Mouse (Mus musculus): Measurements from ENCODE around the gene B230104I21Rik. TPM values are rescaled to one million over a fixed set of nuclear protein-coding genes. Genes with fewer than 3 reads are reported as not detected.

Gene B230104I21Rik
- polyA plus RNA-seq, 1 experiment = not detected

DNA sequence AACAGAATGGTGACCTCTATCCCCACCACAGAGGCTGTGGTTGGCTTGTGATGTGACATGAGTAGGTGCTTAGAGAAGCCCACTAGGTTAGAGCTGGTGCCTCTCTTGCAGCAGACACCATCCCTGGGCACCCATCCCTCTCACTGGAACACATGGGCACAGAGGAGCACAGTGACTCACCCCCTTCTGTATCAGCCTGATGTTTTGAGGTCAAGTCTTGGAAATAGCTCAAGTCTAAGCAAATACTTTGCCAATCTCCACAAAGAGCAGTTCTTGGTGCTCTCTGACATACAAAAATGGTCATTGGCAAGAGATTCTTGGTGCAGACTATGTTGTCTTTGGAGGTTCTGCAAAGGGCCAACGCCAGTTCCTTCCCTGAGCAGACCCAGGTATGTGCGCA is 42.9 kb downstream of the B230104I21Rik start:
- no peak overlapping the region for H3K4me2 ChIP-seq (ENCODE audit: low read depth)
- no peaks in the 10 kb centered on the region for H3K36me3 ChIP-seq (ENCODE audit: control insufficient read depth, insufficient read depth)
- no peak overlapping the region for H3ac ChIP-seq (ENCODE audit: control insufficient read depth, insufficient read length)
- no peak overlapping the region for H3K4me3 ChIP-seq
- TF ChIP-seq REST (IDR thresholded peaks at IDR 0.05; ENCODE audit: insufficient read depth, insufficient read length) (no peak), TCF3 (IDR thresholded peaks at IDR 0.05; ENCODE audit: insufficient read length, low read depth) (no peak), MYOD1 (IDR thresholded peaks at IDR 0.05; ENCODE audit: control insufficient read depth in 1 of 3, insufficient read length in 2 of 3, low read depth in 2 of 3) (no peak), MAX (IDR thresholded peaks at IDR 0.05; ENCODE audit: low read depth) (no peak), POLR2A (IDR thresholded peaks at IDR 0.05; ENCODE audit: insufficient read length, low read depth) (no peak), USF1 (IDR thresholded peaks at IDR 0.05; ENCODE audit: low read depth) (no peak), MYOG (IDR thresholded peaks at IDR 0.05; ENCODE audit: control insufficient read depth in 1 of 3, insufficient read depth in 1 of 3, insufficient read length in 2 of 3, low read depth in 2 of 3) (no peak), TCF12 (IDR thresholded peaks at IDR 0.05; ENCODE audit: insufficient read depth, poor library complexity, severe bottlenecking) (no peak), POLR2AphosphoS2 (IDR thresholded peaks at IDR 0.05; ENCODE audit: insufficient read length, low read depth) (no peak), SRF (IDR thresholded peaks at IDR 0.05; ENCODE audit: control insufficient read depth, insufficient read length, low read depth) (no peak), CEBPB (IDR thresholded peaks at IDR 0.05; ENCODE audit: insufficient read depth, poor library complexity, severe bottlenecking) (no peak), E2F4 (IDR thresholded peaks at IDR 0.05; ENCODE audit: insufficient read depth) (no peak)
- no peaks in the 10 kb centered on the region for H3K79me2 ChIP-seq (ENCODE audit: control insufficient read depth, insufficient read depth)
- H3K27me3 ChIP-seq (ENCODE audit: control insufficient read depth, insufficient read depth, insufficient read length) = no peaks in the 10 kb centered on the region

DNA sequence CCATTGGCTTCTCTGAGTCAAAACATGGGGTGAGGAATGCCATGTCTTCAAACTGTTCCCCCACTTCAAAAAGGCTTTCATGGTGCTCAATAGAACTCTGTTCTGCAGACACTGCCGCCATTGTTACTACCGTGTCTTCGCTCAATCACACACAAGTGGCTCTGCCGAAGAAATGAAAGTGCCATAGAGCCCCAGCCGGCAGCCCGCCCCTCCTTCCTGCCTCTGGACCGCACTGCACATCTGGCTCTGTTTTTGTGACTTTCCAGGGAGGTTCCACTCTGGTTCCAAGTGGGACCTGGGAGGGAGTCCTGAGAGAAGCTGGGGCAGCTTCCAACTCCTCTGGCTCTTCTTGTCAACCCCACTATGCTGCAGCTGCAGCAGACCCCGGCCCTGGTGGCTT is 49.3 kb downstream of the B230104I21Rik start:
- Histone ChIP-seq H3ac (ENCODE audit: control insufficient read depth, insufficient read length) (no peak overlapping the region), H3K79me2 (ENCODE audit: control insufficient read depth, insufficient read depth) (no peaks in the 10 kb centered on the region), H3K4me3 (no peak overlapping the region), H3K4me2 (ENCODE audit: low read depth) (no peak overlapping the region), H3K36me3 (ENCODE audit: control insufficient read depth, insufficient read depth) (no peaks in the 10 kb centered on the region), H3K27me3 (ENCODE audit: control insufficient read depth, insufficient read depth, insufficient read length) (no peaks in the 10 kb centered on the region)
- TF ChIP-seq SRF (IDR thresholded peaks at IDR 0.05; ENCODE audit: control insufficient read depth, insufficient read length, low read depth) = no peak
- no peak for TF ChIP-seq TCF3 (IDR thresholded peaks at IDR 0.05; ENCODE audit: insufficient read length, low read depth)
- TF ChIP-seq POLR2A (IDR thresholded peaks at IDR 0.05; ENCODE audit: insufficient read length, low read depth) = no peak
- TF ChIP-seq MYOD1 (IDR thresholded peaks at IDR 0.05; ENCODE audit: control insufficient read depth in 1 of 3, insufficient read length in 2 of 3, low read depth in 2 of 3) = no peak
- TF ChIP-seq REST (IDR thresholded peaks at IDR 0.05; ENCODE audit: insufficient read depth, insufficient read length) = no peak
- no peak for TF ChIP-seq CEBPB (IDR thresholded peaks at IDR 0.05; ENCODE audit: insufficient read depth, poor library complexity, severe bottlenecking)
- no peak for TF ChIP-seq POLR2AphosphoS2 (IDR thresholded peaks at IDR 0.05; ENCODE audit: insufficient read length, low read depth)
- TF ChIP-seq MYOG (IDR thresholded peaks at IDR 0.05; ENCODE audit: control insufficient read depth in 1 of 3, insufficient read depth in 1 of 3, insufficient read length in 2 of 3, low read depth in 2 of 3) = no peak
- no peak for TF ChIP-seq MAX (IDR thresholded peaks at IDR 0.05; ENCODE audit: low read depth)
- TF ChIP-seq E2F4 (IDR thresholded peaks at IDR 0.05; ENCODE audit: insufficient read depth) = no peak
- no peak for TF ChIP-seq USF1 (IDR thresholded peaks at IDR 0.05; ENCODE audit: low read depth)
- no peak for TF ChIP-seq TCF12 (IDR thresholded peaks at IDR 0.05; ENCODE audit: insufficient read depth, poor library complexity, severe bottlenecking)

DNA sequence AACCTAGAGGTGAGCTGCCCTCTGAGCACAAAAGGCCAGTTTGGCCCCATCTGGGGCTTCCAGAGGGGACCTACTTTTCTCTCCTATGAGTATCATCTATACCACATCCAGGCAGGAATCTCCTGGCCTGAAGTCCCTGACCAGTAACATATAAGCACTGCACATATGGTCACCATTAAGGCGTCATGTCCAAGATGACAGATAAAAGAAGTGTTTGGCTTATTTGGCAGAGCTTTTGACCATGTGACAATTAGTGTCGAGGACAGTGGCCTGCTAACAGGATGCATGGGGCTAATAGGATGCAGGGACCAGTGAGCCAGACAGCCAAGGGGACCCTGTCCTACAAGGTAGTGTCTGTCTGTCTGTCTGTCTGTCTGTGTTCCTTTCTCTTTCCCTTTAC is 50.0 kb downstream of the B230104I21Rik start:
- Histone ChIP-seq H3K79me2 (ENCODE audit: control insufficient read depth, insufficient read depth) (no peaks in the 10 kb centered on the region), H3ac (ENCODE audit: control insufficient read depth, insufficient read length) (no peak overlapping the region), H3K27me3 (ENCODE audit: control insufficient read depth, insufficient read depth, insufficient read length) (no peaks in the 10 kb centered on the region), H3K36me3 (ENCODE audit: control insufficient read depth, insufficient read depth) (no peaks in the 10 kb centered on the region), H3K4me3 (no peak overlapping the region), H3K4me2 (ENCODE audit: low read depth) (no peak overlapping the region)
- TF ChIP-seq REST (IDR thresholded peaks at IDR 0.05; ENCODE audit: insufficient read depth, insufficient read length) (no peak), USF1 (IDR thresholded peaks at IDR 0.05; ENCODE audit: low read depth) (no peak), SRF (IDR thresholded peaks at IDR 0.05; ENCODE audit: control insufficient read depth, insufficient read length, low read depth) (no peak), POLR2A (IDR thresholded peaks at IDR 0.05; ENCODE audit: insufficient read length, low read depth) (no peak)

DNA sequence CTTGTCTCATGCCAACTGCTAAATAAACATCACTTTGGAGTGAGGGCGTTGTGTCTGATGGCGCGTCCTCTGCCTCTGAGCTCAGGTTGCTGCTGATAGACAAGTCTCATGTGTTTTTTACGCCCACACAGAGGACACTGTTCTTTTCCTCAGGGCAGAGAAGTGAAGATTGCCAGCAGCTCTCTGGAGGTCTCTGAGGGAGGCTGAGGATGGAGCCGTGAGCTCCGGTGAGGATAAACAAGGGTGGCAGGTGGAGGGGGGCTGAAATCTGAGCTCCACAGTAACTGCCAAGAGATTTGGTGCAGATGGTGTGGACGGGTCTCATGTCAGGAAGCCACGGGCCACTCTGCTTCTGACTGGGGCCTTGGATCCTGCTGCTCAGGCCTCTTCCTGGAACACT is 50.9 kb downstream of the B230104I21Rik start:
- TF ChIP-seq REST (IDR thresholded peaks at IDR 0.05; ENCODE audit: insufficient read depth, insufficient read length) (no peak), CEBPB (IDR thresholded peaks at IDR 0.05; ENCODE audit: insufficient read depth, poor library complexity, severe bottlenecking) (no peak), SRF (IDR thresholded peaks at IDR 0.05; ENCODE audit: control insufficient read depth, insufficient read length, low read depth) (no peak), TCF3 (IDR thresholded peaks at IDR 0.05; ENCODE audit: insufficient read length, low read depth) (no peak), E2F4 (IDR thresholded peaks at IDR 0.05; ENCODE audit: insufficient read depth) (no peak), USF1 (IDR thresholded peaks at IDR 0.05; ENCODE audit: low read depth) (no peak), MYOD1 (IDR thresholded peaks at IDR 0.05; ENCODE audit: control insufficient read depth in 1 of 3, insufficient read length in 2 of 3, low read depth in 2 of 3) (no peak), MAX (IDR thresholded peaks at IDR 0.05; ENCODE audit: low read depth) (no peak), POLR2AphosphoS2 (IDR thresholded peaks at IDR 0.05; ENCODE audit: insufficient read length, low read depth) (no peak), MYOG (IDR thresholded peaks at IDR 0.05; ENCODE audit: control insufficient read depth in 1 of 3, insufficient read depth in 1 of 3, insufficient read length in 2 of 3, low read depth in 2 of 3) (no peak), TCF12 (IDR thresholded peaks at IDR 0.05; ENCODE audit: insufficient read depth, poor library complexity, severe bottlenecking) (no peak), POLR2A (IDR thresholded peaks at IDR 0.05; ENCODE audit: insufficient read length, low read depth) (no peak)
- H3ac ChIP-seq (ENCODE audit: control insufficient read depth, insufficient read length) = no peak overlapping the region
- H3K79me2 ChIP-seq (ENCODE audit: control insufficient read depth, insufficient read depth) = no peaks in the 10 kb centered on the region
- H3K4me2 ChIP-seq (ENCODE audit: low read depth) = no peak overlapping the region
- no peak overlapping the region for H3K4me3 ChIP-seq
- H3K27me3 ChIP-seq (ENCODE audit: control insufficient read depth, insufficient read depth, insufficient read length) = no peaks in the 10 kb centered on the region
- no peaks in the 10 kb centered on the region for H3K36me3 ChIP-seq (ENCODE audit: control insufficient read depth, insufficient read depth)

DNA sequence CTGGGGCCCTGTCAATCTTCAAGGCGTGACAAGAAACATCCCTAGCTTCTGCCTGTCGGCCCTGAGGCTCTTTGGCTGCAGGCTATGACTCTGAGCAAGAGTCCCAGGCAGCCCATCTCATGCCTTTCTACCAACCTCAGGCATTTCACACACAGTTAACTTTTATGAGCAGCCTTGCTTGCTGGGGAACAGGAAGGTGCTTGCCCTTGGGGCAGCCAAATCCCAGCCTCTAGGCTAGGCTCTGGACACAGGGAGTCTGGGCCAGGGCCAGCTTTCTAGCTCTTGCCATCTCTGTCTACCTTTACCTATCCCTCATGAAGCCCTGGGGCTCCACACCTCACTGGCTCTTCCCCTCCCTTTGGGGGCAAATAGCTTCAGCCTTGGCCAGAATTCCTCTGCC is 53.7 kb downstream of the B230104I21Rik start:
- no peak overlapping the region for H3ac ChIP-seq (ENCODE audit: control insufficient read depth, insufficient read length)
- H3K36me3 ChIP-seq (ENCODE audit: control insufficient read depth, insufficient read depth) = no peaks in the 10 kb centered on the region
- no peak overlapping the region for H3K4me2 ChIP-seq (ENCODE audit: low read depth)
- TF ChIP-seq USF1 (IDR thresholded peaks at IDR 0.05; ENCODE audit: low read depth) (no peak), TCF3 (IDR thresholded peaks at IDR 0.05; ENCODE audit: insufficient read length, low read depth) (no peak), SRF (IDR thresholded peaks at IDR 0.05; ENCODE audit: control insufficient read depth, insufficient read length, low read depth) (no peak), E2F4 (IDR thresholded peaks at IDR 0.05; ENCODE audit: insufficient read depth) (no peak), MYOD1 (IDR thresholded peaks at IDR 0.05; ENCODE audit: control insufficient read depth in 1 of 3, insufficient read length in 2 of 3, low read depth in 2 of 3) (no peak), TCF12 (IDR thresholded peaks at IDR 0.05; ENCODE audit: insufficient read depth, poor library complexity, severe bottlenecking) (no peak)
- no peaks in the 10 kb centered on the region for H3K79me2 ChIP-seq (ENCODE audit: control insufficient read depth, insufficient read depth)
- no peak overlapping the region for H3K4me3 ChIP-seq
- H3K27me3 ChIP-seq (ENCODE audit: control insufficient read depth, insufficient read depth, insufficient read length) = no peaks in the 10 kb centered on the region
